11 mouse cellular contexts compared by ENCODE assay signal in genomic region chr7:143124902-143125301, GRCm38 (mm10). TPM values are rescaled to one million over a fixed set of nuclear protein-coding genes. Genes with fewer than 3 reads are reported as not detected.
DNase-seq lines count a peak whose midpoint lies in the region; ATAC-seq lines count a peak whose summit lies in the region.
"Had no signal": no experiment of that assay in that cellular context is flagged by ENCODE, and none has a peak within 500 bp of the region (broad histone marks: within the 10 kb centered on the region; RNA-seq: fewer than 3 reads in every experiment).

No protein-coding gene starts in this region.

- H3K4me2 ChIP-seq in midbrain, embryonic 13.5 days (replicated peaks) = no peak overlapping the region
- H3K4me2 ChIP-seq in heart, embryonic 16.5 days (ENCODE audit: low read depth, low read length) = peak overlapping the region; percentile 40

- H3K4me3 ChIP-seq in midbrain, embryonic 10.5 days = no peak overlapping the region
- H3K4me3 ChIP-seq in midbrain, embryonic 13.5 days (replicated peaks) = no peak overlapping the region
- H3K4me3 ChIP-seq in heart, embryonic 16.5 days (ENCODE audit: low read length) = peak overlapping the region; percentile 9

- no peaks in the 10 kb centered on the region for H3K36me3 ChIP-seq in midbrain, embryonic 10.5 days
- no peaks in the 10 kb centered on the region for H3K36me3 ChIP-seq in midbrain, embryonic 13.5 days
- peaks cover 6% of the 10 kb centered on the region; the same call in 1 of the 2 replicates for H3K36me3 ChIP-seq in heart, embryonic 16.5 days (ENCODE audit: control insufficient read depth, insufficient read depth)

- H3K9ac ChIP-seq in midbrain, embryonic 13.5 days (replicated peaks) = no peak overlapping the region
- H3K9ac ChIP-seq in heart, embryonic 16.5 days (ENCODE audit: low read length) = peak overlapping the region; percentile 62
- H3K9ac ChIP-seq: liver, postnatal 0 days had no signal

- ATAC-seq in midbrain, embryonic 13.5 days = no peak
- ATAC-seq in heart, embryonic 16.5 days (replicated peaks; ENCODE audit: extremely low read depth, insufficient read depth, low FRiP score) = no peak
- ATAC-seq: liver, postnatal 0 days had no signal

- H3K27me3 ChIP-seq in midbrain, embryonic 10.5 days (ENCODE audit: low read depth, poor library complexity, severe bottlenecking) = no peaks in the 10 kb centered on the region
- H3K27me3 ChIP-seq in midbrain, embryonic 13.5 days = no peaks in the 10 kb centered on the region
- H3K27me3 ChIP-seq in heart, embryonic 16.5 days (ENCODE audit: control insufficient read depth, insufficient read depth, low read length) = no peaks in the 10 kb centered on the region

- 66% methylated on average over 3 of the region's 3 CpGs for WGBS in midbrain, embryonic 10.5 days
- WGBS in midbrain, embryonic 13.5 days = 69% methylated on average over 3 of the region's 3 CpGs
- 55% methylated on average over 3 of the region's 3 CpGs for WGBS in heart, embryonic 16.5 days

- DNase-seq in heart, adult 18-20 months = peak; percentile 31 to 59
- DNase-seq in heart, postnatal 4 days = no peak
- DNase-seq in midbrain, embryonic 10.5 days (ENCODE audit: low spot score) = no peak
- no peak for DNase-seq in right cerebral cortex, postnatal 10 days (ENCODE audit: low spot score in 2 of 2)
- no peak for DNase-seq in right cerebral cortex, postnatal 4 days
- DNase-seq in retina, postnatal 1 day = no peak
- DNase-seq: B cell, adult 2 months; layer of hippocampus, adult 9-11 months; liver, postnatal 0 days had no signal

- peaks cover 25% of the 10 kb centered on the region for H3K4me1 ChIP-seq in midbrain, embryonic 10.5 days
- peaks cover 5% of the 10 kb centered on the region; the same call in 1 of the 2 replicates for H3K4me1 ChIP-seq in midbrain, embryonic 13.5 days (replicated peaks)
- peaks cover 53% of the 10 kb centered on the region for H3K4me1 ChIP-seq in heart, embryonic 16.5 days (ENCODE audit: control insufficient read depth, insufficient read depth, low read length)

- H3K9me3 ChIP-seq in midbrain, embryonic 10.5 days (replicated peaks) = no peaks in the 10 kb centered on the region
- H3K9me3 ChIP-seq in midbrain, embryonic 13.5 days = no peaks in the 10 kb centered on the region
- no peaks in the 10 kb centered on the region for H3K9me3 ChIP-seq in heart, embryonic 16.5 days (replicated peaks; ENCODE audit: control insufficient read depth, low read length)

- peak overlapping the region; percentile 57; the same call in 1 of the 2 replicates for H3K27ac ChIP-seq in midbrain, embryonic 10.5 days (replicated peaks)
- no peak overlapping the region for H3K27ac ChIP-seq in midbrain, embryonic 13.5 days
- H3K27ac ChIP-seq in heart, embryonic 16.5 days (ENCODE audit: low read length) = peak overlapping the region; percentile 97

RNA-seq across cellular contexts. Expression of gene Kcnq1, which starts 18.7 kb away (rescaled TPM):
- 10 to 100 TPM; 33.8 to 36.4 TPM for total RNA-seq in heart, adult 18-20 months (2021)
- total RNA-seq in heart, postnatal 4 days (2021) = 10 to 100 TPM; 51.7 to 55.3 TPM
- polyA plus RNA-seq in midbrain, embryonic 10.5 days (2016; fragmentation: Nextera tagmentation; extraction: Ambion mirVana) = 0.69 and 1.1 TPM in 2 replicates
- polyA plus RNA-seq in midbrain, embryonic 13.5 days (2015; fragmentation: Nextera tagmentation; extraction: Ambion mirVana) = 0.82 and 0.89 TPM in 2 replicates
- polyA plus RNA-seq in heart, embryonic 16.5 days (2015; fragmentation: Nextera tagmentation; extraction: Ambion mirVana) = 34.6 and 34.9 TPM in 2 replicates

RNA-seq across cellular contexts. Expression of gene Trpm5, which starts 30.5 kb away (rescaled TPM):
- total RNA-seq in heart, adult 18-20 months (2021) = under 1 TPM in 1 of 2 experiments, not detected in 1; 0.10 TPM
- total RNA-seq in heart, postnatal 4 days (2021) = under 1 TPM; 0.74 to 0.93 TPM
- 0.62 and 0.93 TPM in 2 replicates for polyA plus RNA-seq in midbrain, embryonic 10.5 days (2016; fragmentation: Nextera tagmentation; extraction: Ambion mirVana)
- polyA plus RNA-seq in midbrain, embryonic 13.5 days (2015; fragmentation: Nextera tagmentation; extraction: Ambion mirVana) = 0.95 and 1.2 TPM in 2 replicates
- 3.1 and 3.7 TPM in 2 replicates for polyA plus RNA-seq in heart, embryonic 16.5 days (2015; fragmentation: Nextera tagmentation; extraction: Ambion mirVana)

RNA-seq across cellular contexts. Expression of gene Tssc4, which starts 55.9 kb away (rescaled TPM):
- total RNA-seq in heart, adult 18-20 months (2021) = 10 to 100 TPM; 13.1 to 14.9 TPM
- 10 to 100 TPM; 32.6 to 33.9 TPM for total RNA-seq in heart, postnatal 4 days (2021)
- polyA plus RNA-seq in midbrain, embryonic 10.5 days (2016; fragmentation: Nextera tagmentation; extraction: Ambion mirVana) = 136 and 142 TPM in 2 replicates
- polyA plus RNA-seq in midbrain, embryonic 13.5 days (2015; fragmentation: Nextera tagmentation; extraction: Ambion mirVana) = 102 and 104 TPM in 2 replicates
- polyA plus RNA-seq in heart, embryonic 16.5 days (2015; fragmentation: Nextera tagmentation; extraction: Ambion mirVana) = 59.2 and 61.5 TPM in 2 replicates

Comparison
In these comparisons a context has a peak if more than half of its experiments do, and no peak if none do; other contexts are left out.
1. DNase-seq: peak in heart, adult 18-20 months (2 of 2); none in heart, postnatal 4 days (single experiment), midbrain, embryonic 10.5 days (single experiment), right cerebral cortex, postnatal 10 days (0 of 2), right cerebral cortex, postnatal 4 days (single experiment) and retina, postnatal 1 day (single experiment).
2. RNA of gene Kcnq1, which starts 18.7 kb away (polyA plus RNA-seq): 34.6 to 34.9 TPM in heart, embryonic 16.5 days; 0.82 to 0.89 TPM in midbrain, embryonic 13.5 days and 0.69 to 1.1 TPM in midbrain, embryonic 10.5 days; every median in the first group is over 10 times any median in the second.